ENCODE assay signal across 10 mouse cellular contexts in genomic region chr8:111828595-111828994, GRCm38 (mm10). TPM values are rescaled to one million over a fixed set of nuclear protein-coding genes. Genes with fewer than 3 reads are reported as not detected.
DNase-seq lines count a peak whose midpoint lies in the region; ATAC-seq and TF ChIP-seq lines count a peak whose summit lies in the region.
"Had no signal": no experiment of that assay in that cellular context is flagged by ENCODE, and none has a peak within 500 bp of the region (broad histone marks: within the 10 kb centered on the region; RNA-seq: fewer than 3 reads in every experiment).

No protein-coding gene starts in this region.

- H3K27ac ChIP-seq in heart, embryonic 13.5 days (replicated peaks), result peak overlapping the region; percentile 65
- no peak overlapping the region for H3K27ac ChIP-seq in heart, embryonic 10.5 days
- H3K27ac ChIP-seq in limb, embryonic 13.5 days, result no peak overlapping the region
- H3K27ac ChIP-seq in limb, embryonic 10.5 days, result no peak overlapping the region
- H3K27ac ChIP-seq in embryonic facial prominence, embryonic 15.5 days (replicated peaks), result peak overlapping the region; percentile 73
- H3K27ac ChIP-seq in small intestine, adult 2 months (ENCODE audit: insufficient read depth, low read depth, low read length), result peak overlapping the region; percentile 56; the same call in 1 of the 2 replicates

- no peaks in the 10 kb centered on the region for H3K27me3 ChIP-seq in heart, embryonic 13.5 days (replicated peaks)
- no peaks in the 10 kb centered on the region for H3K27me3 ChIP-seq in heart, embryonic 10.5 days (ENCODE audit: insufficient read depth, poor library complexity, severe bottlenecking)
- no peaks in the 10 kb centered on the region for H3K27me3 ChIP-seq in limb, embryonic 13.5 days
- no peaks in the 10 kb centered on the region for H3K27me3 ChIP-seq in limb, embryonic 10.5 days (ENCODE audit: low read depth, poor library complexity, severe bottlenecking)
- H3K27me3 ChIP-seq in embryonic facial prominence, embryonic 15.5 days, result no peaks in the 10 kb centered on the region
- H3K27me3 ChIP-seq in small intestine, adult 2 months (ENCODE audit: control insufficient read depth, insufficient read depth, low read length), result no peaks in the 10 kb centered on the region
- H3K27me3 ChIP-seq: hindbrain, embryonic 15.5 days had no signal

- TF ChIP-seq CTCF in small intestine, adult 2 months (IDR thresholded peaks at IDR 0.05; ENCODE audit: extremely low read depth, insufficient read length, insufficient replicate concordance, low read depth, low read length), result no peak

- peaks cover 86% of the 10 kb centered on the region for H3K36me3 ChIP-seq in heart, embryonic 13.5 days
- H3K36me3 ChIP-seq in heart, embryonic 10.5 days, result peaks cover 63% of the 10 kb centered on the region
- H3K36me3 ChIP-seq in limb, embryonic 13.5 days, result peaks cover 77% of the 10 kb centered on the region
- peaks cover 97% of the 10 kb centered on the region for H3K36me3 ChIP-seq in limb, embryonic 10.5 days
- H3K36me3 ChIP-seq in embryonic facial prominence, embryonic 15.5 days, result peaks cover 38% of the 10 kb centered on the region; the same call in 1 of the 2 replicates
- peaks cover 25% of the 10 kb centered on the region for H3K36me3 ChIP-seq in small intestine, adult 2 months (ENCODE audit: control insufficient read depth, insufficient read depth, low read length)

- 0 out of 2 replicates have a peak overlapping the region, but pooled peaks have one; percentile 11 for H3K9ac ChIP-seq in heart, embryonic 13.5 days
- H3K9ac ChIP-seq in limb, embryonic 13.5 days, result no peak overlapping the region
- no peak overlapping the region for H3K9ac ChIP-seq in embryonic facial prominence, embryonic 15.5 days
- H3K9ac ChIP-seq: hindbrain, embryonic 15.5 days had no signal

- DNase-seq in heart, embryonic 10.5 days (ENCODE audit: low spot score), result no peak
- DNase-seq in limb, embryonic 10.5 days (ENCODE audit: low spot score), result no peak
- no peak for DNase-seq in ovary, postnatal 36 days (ENCODE audit: low spot score)
- DNase-seq in adrenal gland, adult 18-20 months (ENCODE audit: low spot score in 2 of 2), result no peak
- DNase-seq: cerebellum, postnatal 25 days had no signal

- TF ChIP-seq POLR2A in small intestine, adult 2 months (IDR thresholded peaks at IDR 0.05; ENCODE audit: low read depth, low read length), result no peak

- H3K9me3 ChIP-seq in heart, embryonic 13.5 days, result no peaks in the 10 kb centered on the region
- H3K9me3 ChIP-seq in heart, embryonic 10.5 days, result no peaks in the 10 kb centered on the region
- H3K9me3 ChIP-seq in limb, embryonic 13.5 days, result no peaks in the 10 kb centered on the region
- H3K9me3 ChIP-seq in limb, embryonic 10.5 days (replicated peaks), result no peaks in the 10 kb centered on the region
- H3K9me3 ChIP-seq in embryonic facial prominence, embryonic 15.5 days (replicated peaks), result no peaks in the 10 kb centered on the region
- H3K9me3 ChIP-seq: hindbrain, embryonic 15.5 days had no signal

- 65% methylated on average over 6 of the region's 6 CpGs for WGBS in heart, embryonic 13.5 days
- WGBS in heart, embryonic 10.5 days, result 80% methylated on average over 6 of the region's 6 CpGs
- 67% methylated on average over 6 of the region's 6 CpGs for WGBS in limb, embryonic 13.5 days
- WGBS in limb, embryonic 10.5 days, result 87% methylated on average over 6 of the region's 6 CpGs
- 48% methylated on average over 6 of the region's 6 CpGs for WGBS in embryonic facial prominence, embryonic 15.5 days
- 83% methylated on average over 6 of the region's 6 CpGs for WGBS in small intestine, adult 2 months

- H3K4me1 ChIP-seq in heart, embryonic 13.5 days, result peaks cover 21% of the 10 kb centered on the region
- no peaks in the 10 kb centered on the region for H3K4me1 ChIP-seq in heart, embryonic 10.5 days
- peaks cover 4% of the 10 kb centered on the region; the same call in 1 of the 2 replicates for H3K4me1 ChIP-seq in limb, embryonic 13.5 days
- peaks cover 14% of the 10 kb centered on the region for H3K4me1 ChIP-seq in limb, embryonic 10.5 days
- peaks cover 14% of the 10 kb centered on the region for H3K4me1 ChIP-seq in embryonic facial prominence, embryonic 15.5 days
- H3K4me1 ChIP-seq in small intestine, adult 2 months (ENCODE audit: control insufficient read depth, insufficient read depth, insufficient read length, low read length), result no peaks in the 10 kb centered on the region
- H3K4me1 ChIP-seq: hindbrain, embryonic 15.5 days had no signal

- no peak for ATAC-seq in heart, embryonic 13.5 days (ENCODE audit: extremely low read depth, insufficient number of reproducible peaks, low FRiP score, low TSS enrichment)
- ATAC-seq in limb, embryonic 13.5 days (ENCODE audit: low FRiP score, low read depth), result peak; percentile 59; the same call in 1 of the 2 replicates
- ATAC-seq in embryonic facial prominence, embryonic 15.5 days (ENCODE audit: insufficient number of reproducible peaks, low FRiP score, low TSS enrichment, low read depth), result 0 out of 2 replicates have a peak, but pooled peaks have one; percentile 43

- no peak overlapping the region for H3K4me2 ChIP-seq in heart, embryonic 13.5 days
- no peak overlapping the region for H3K4me2 ChIP-seq in limb, embryonic 13.5 days (replicated peaks)
- H3K4me2 ChIP-seq in embryonic facial prominence, embryonic 15.5 days (replicated peaks), result no peak overlapping the region
- H3K4me2 ChIP-seq: hindbrain, embryonic 15.5 days had no signal

- H3K4me3 ChIP-seq in heart, embryonic 13.5 days, result no peak overlapping the region
- no peak overlapping the region for H3K4me3 ChIP-seq in heart, embryonic 10.5 days
- H3K4me3 ChIP-seq in limb, embryonic 13.5 days, result no peak overlapping the region
- H3K4me3 ChIP-seq in limb, embryonic 10.5 days, result no peak overlapping the region
- no peak overlapping the region for H3K4me3 ChIP-seq in embryonic facial prominence, embryonic 15.5 days (replicated peaks)
- H3K4me3 ChIP-seq in small intestine, adult 2 months (ENCODE audit: low read depth, low read length), result no peak overlapping the region
- H3K4me3 ChIP-seq: hindbrain, embryonic 15.5 days had no signal

RNA-seq across cellular contexts. Expression of gene Cfdp1, which starts 25.5 kb away (rescaled TPM):
- polyA plus RNA-seq in heart, embryonic 13.5 days (2015; fragmentation: Nextera tagmentation; extraction: Ambion mirVana), result 132 and 142 TPM in 2 replicates
- 155 and 217 TPM in 2 replicates for polyA plus RNA-seq in heart, embryonic 10.5 days (2016; fragmentation: Nextera tagmentation; extraction: Ambion mirVana)
- 260 and 262 TPM in 2 replicates for polyA plus RNA-seq in limb, embryonic 13.5 days (2015; fragmentation: Nextera tagmentation; extraction: Ambion mirVana)
- polyA plus RNA-seq in limb, embryonic 10.5 days (2016; fragmentation: Nextera tagmentation; extraction: Ambion mirVana), result 230 and 231 TPM in 2 replicates
- polyA plus RNA-seq in embryonic facial prominence, embryonic 15.5 days (2015; fragmentation: Nextera tagmentation; extraction: Ambion mirVana), result 217 and 219 TPM in 2 replicates
- polyA plus RNA-seq in small intestine, adult 2 months (2012; rRNA removed), result 0.20 and 0.25 TPM in 2 replicates
- 10 to 100 TPM; 68.2 to 77.9 TPM for total RNA-seq in adrenal gland, adult 18-20 months (2021)

RNA-seq across cellular contexts. Expression of gene Tmem170, which starts 48.0 kb away (rescaled TPM):
- 3.4 and 3.8 TPM in 2 replicates for polyA plus RNA-seq in heart, embryonic 13.5 days (2015; fragmentation: Nextera tagmentation; extraction: Ambion mirVana)
- 5.1 and 7.4 TPM in 2 replicates for polyA plus RNA-seq in heart, embryonic 10.5 days (2016; fragmentation: Nextera tagmentation; extraction: Ambion mirVana)
- polyA plus RNA-seq in limb, embryonic 13.5 days (2015; fragmentation: Nextera tagmentation; extraction: Ambion mirVana), result 7.5 and 8.6 TPM in 2 replicates
- 7.9 and 8.9 TPM in 2 replicates for polyA plus RNA-seq in limb, embryonic 10.5 days (2016; fragmentation: Nextera tagmentation; extraction: Ambion mirVana)
- polyA plus RNA-seq in embryonic facial prominence, embryonic 15.5 days (2015; fragmentation: Nextera tagmentation; extraction: Ambion mirVana), result 7.3 and 9.3 TPM in 2 replicates
- 4.2 and 11.0 TPM in 2 replicates for polyA plus RNA-seq in small intestine, adult 2 months (2012; rRNA removed)
- total RNA-seq in adrenal gland, adult 18-20 months (2021), result 1 to 10 TPM; 5.6 to 6.6 TPM

Comparison
In these comparisons a context has a peak if more than half of its experiments do, and no peak if none do; other contexts are left out.
1. H3K27ac ChIP-seq: peak in heart, embryonic 13.5 days (single experiment), embryonic facial prominence, embryonic 15.5 days (single experiment) and small intestine, adult 2 months (single experiment); none in heart, embryonic 10.5 days (single experiment), limb, embryonic 13.5 days (single experiment) and limb, embryonic 10.5 days (single experiment).
2. RNA of gene Cfdp1, which starts 25.5 kb away (polyA plus RNA-seq): 260 to 262 TPM in limb, embryonic 13.5 days, 230 to 231 TPM in limb, embryonic 10.5 days, 217 to 219 TPM in embryonic facial prominence, embryonic 15.5 days, 155 to 217 TPM in heart, embryonic 10.5 days and 132 to 142 TPM in heart, embryonic 13.5 days; 0.20 to 0.25 TPM in small intestine, adult 2 months; every median in the first group is over 100 times any median in the second.